Mouse (Mus musculus): ENCODE measurements around the gene Dync1li1.
"Not testable (repeated sequence)": the region's sequence is repeated elsewhere in the genome, so short reads cannot be mapped to it uniquely, and the experiment has no call there.

Dync1li1 gene

DNA sequence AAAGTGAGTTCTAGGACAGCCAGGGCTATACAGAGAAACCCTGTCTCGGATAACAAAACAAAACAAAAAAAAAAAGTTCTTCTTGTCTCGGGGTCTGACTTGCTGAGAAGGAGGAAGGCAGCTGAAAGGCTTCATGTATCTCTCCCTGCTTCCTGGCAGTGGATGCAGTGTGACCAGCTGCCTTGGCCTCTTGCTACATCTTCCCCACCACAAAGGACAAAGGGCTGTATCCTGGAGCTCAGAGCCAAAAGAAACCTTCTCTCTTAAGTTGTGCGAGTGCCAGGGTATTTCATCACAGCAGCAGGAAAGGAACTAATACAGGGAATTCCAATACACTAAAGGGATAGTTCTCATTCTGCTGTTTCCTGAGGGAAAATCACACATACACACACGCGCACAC, 10.0 kb upstream of the Dync1li1 start:
- peak in 1 of 2 experiments; percentile 45 for DNase-seq

- no peak for DNase-seq
Observed at GRCm38 (mm10) chr9:114679944-114680343, 8.6 kb upstream of the Dync1li1 start.

GRCm38 (mm10) chr9:114680531-114680930, 8.1 kb upstream of the Dync1li1 start:
- no peak for DNase-seq

DNA sequence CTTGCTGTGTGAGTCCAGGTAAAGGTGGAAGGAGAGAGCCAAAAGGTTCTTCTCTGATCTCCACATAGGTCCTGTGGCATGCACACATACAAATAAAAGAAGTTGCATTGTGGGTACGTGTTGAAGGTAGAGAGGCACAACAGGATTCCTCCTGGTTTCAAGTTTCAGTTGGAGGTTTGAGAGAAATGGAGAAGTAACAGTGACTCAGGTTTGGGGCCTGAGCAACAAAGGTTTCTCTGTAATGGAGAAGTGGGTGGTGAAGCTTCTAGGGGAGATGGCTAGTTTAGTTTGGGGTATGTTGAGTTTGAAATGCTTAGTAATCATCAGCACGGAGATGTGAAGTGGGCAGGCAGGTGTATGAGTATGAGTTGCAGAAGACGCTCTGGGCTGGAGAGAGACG, 6.4 kb upstream of the Dync1li1 start:
- DNase-seq: no peak

- DNase-seq: no peak
Observed at GRCm38 (mm10) chr9:114686245-114686644, 2.3 kb upstream of the Dync1li1 start.

- DNase-seq: no peak
Observed at GRCm38 (mm10) chr9:114687639-114688038, 951 bp upstream of the Dync1li1 start.

- peak in 1 of 2 experiments; percentile 62 for DNase-seq
Observed at GRCm38 (mm10) chr9:114688953-114689407, 390 bp downstream of the Dync1li1 start.

- DNase-seq: peak; percentile 23 to 29
Observed at GRCm38 (mm10) chr9:114690119-114690601, 1.6 kb downstream of the Dync1li1 start.

DNA sequence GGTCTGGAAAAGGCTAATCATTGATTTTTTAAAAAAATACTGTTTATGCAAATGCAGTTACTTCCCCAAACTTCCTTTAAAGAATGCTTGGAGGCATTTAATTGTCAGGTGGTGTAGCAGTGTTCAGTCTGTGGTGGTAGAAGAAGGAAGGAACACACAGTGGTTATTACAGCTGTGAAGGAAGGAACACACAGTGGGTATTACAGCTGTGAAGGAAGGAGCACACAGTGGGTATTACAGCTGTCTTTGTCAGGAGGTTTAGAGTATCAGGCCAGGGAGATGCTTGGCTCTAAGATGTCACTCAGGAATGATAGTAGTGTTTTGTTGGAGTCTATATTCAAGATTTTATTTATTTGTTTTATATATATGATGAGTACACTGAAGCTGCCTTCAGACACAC, 2.5 kb downstream of the Dync1li1 start:
- DNase-seq: no peak

DNA sequence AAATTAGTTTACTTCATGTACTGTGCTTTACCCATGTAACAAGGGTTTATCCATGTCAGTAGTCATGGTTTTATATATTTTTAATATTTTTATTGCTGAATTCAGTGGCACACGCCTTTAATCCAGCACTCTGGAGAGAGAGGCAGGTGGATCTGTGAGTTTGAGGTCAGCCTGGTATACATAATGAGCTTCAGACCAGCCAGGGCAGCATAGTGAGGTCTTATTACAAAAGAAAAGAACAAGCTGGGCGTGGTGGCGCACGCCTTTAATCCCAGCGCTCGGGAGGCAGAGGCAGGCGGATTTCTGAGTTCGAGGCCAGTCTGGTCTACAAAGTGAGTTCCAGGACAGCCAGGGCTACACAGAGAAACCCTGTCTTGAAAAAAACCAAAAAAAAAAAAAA, 7.1 kb downstream of the Dync1li1 start:
- not testable (repeated sequence) for DNase-seq

GRCm38 (mm10) chr9:114697072-114697471, 8.5 kb downstream of the Dync1li1 start:
- DNase-seq: no peak

DNA sequence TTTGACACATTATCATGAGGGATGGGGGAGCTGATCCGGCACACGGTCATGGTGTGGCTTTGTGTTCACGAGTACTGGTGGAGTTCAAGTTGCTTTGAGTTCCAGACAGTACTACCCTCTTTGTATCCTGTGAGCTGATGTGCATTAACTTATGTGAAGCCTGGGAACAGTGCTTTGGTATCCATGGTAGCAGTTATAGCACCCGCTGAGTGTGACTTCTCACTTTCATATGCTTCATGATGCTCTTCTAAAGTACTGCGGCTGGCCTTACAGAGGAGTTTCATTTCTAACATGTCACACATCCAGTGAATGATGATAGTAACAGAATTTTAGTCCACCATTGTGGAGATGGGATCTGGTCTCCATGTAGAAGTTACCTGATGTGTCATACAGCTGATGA, 9.3 kb downstream of the Dync1li1 start:
- DNase-seq: no peak

DNA sequence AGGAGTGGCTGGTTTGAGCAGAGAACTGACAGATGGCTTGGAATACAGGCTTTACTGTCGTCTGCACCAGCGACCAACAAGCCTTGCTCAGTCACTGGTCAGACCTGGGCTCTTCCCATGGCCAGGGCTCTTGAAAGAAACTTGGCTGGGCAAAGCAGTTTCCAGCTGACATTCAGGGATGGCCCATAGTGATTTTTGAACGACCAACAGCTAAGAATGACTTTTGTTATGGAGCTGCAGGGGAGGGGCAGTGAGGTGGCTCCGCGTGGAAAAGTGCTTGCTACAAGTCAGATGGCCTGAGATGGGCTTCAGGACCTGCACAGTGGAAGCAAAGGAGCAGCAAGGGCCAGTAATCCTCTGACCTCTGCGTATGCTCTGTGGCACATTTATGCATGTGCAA, 10.7 kb downstream of the Dync1li1 start:
- no peak for DNase-seq

GRCm38 (mm10) chr9:114699882-114700665, 11.5 kb downstream of the Dync1li1 start:
- no peak for DNase-seq

DNA sequence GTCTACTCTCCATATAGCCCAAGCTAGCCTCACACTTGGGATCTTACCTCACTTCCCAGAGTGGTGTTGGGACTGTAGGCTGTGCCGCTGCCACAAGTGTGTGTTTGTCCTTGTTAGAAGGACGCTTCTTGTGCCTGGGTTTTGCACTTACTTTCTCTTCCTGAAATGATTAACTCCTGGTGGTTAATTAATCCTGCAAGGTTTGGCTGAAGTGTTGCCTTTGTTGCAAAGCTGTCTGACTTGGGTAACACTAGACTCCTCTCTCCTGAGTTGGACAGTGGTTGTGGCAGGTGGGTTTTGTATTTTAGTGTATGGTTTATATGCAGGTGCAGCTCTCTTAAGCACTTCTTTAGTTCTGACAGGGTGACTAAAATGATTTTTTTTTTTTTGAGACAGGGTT, 12.4 kb downstream of the Dync1li1 start:
- DNase-seq: no peak

- DNase-seq: no peak
Observed at GRCm38 (mm10) chr9:114701921-114702320, 13.3 kb downstream of the Dync1li1 start.

DNA sequence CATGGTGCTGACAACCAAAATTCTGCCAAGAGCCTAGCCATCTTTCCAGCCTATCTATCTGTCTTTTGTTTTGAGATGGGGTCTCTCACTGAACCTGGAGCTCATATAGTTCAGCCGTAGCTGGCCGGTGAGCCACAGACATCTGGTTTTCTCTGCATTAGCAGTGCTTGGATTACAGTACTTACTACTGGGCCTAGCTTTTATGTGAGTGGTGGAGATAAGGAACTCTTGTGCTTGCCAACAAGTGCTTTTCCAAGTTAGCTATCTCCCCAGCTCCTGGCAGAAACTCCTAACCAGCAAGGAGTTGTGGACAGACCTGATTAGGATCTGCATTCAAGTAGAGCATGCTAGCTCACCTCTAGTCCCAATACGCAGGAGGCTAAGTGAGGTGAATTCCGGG, 19.2 kb downstream of the Dync1li1 start:
- no peak for DNase-seq

DNA sequence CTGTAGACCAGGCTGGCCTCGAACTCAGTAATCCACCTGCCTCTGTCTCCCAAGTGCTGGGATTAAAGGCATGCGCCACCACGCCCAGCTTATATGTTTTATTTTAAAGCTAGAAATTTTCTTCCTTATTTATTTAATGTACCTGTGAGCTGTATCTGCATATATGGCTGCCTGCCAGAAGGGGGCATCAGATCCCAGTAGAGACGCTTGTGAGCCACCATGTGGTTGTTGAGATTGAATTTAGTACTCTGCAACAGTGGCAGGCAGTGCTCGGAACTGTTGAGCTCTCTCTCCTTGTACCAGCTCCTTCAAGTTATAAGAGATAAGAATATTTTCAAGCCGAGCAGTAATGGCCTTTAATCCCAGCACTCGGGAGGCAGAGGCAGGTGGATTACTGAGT, 21.8 kb downstream of the Dync1li1 start:
- DNase-seq: peak in 1 of 2 experiments; percentile 34

DNA sequence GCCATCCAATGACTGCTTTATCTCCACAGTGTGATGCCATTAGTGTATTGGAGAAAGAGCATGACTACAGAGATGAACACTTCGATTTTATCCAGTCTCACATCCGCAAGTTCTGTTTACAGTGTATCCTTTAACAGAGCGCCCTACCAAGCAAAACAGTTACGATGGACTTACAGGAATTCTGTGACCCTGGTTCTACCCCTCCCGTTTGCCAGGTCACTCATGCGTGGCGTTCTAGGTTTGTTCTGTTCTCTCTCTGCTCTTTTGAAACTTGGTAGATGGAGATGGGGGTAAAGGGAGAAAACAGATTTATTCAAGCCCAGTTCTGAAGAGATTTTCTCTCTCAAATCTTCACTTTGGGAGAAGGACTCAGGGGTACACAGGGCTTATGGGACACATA, 24.9 kb downstream of the Dync1li1 start:
- DNase-seq: no peak

DNA sequence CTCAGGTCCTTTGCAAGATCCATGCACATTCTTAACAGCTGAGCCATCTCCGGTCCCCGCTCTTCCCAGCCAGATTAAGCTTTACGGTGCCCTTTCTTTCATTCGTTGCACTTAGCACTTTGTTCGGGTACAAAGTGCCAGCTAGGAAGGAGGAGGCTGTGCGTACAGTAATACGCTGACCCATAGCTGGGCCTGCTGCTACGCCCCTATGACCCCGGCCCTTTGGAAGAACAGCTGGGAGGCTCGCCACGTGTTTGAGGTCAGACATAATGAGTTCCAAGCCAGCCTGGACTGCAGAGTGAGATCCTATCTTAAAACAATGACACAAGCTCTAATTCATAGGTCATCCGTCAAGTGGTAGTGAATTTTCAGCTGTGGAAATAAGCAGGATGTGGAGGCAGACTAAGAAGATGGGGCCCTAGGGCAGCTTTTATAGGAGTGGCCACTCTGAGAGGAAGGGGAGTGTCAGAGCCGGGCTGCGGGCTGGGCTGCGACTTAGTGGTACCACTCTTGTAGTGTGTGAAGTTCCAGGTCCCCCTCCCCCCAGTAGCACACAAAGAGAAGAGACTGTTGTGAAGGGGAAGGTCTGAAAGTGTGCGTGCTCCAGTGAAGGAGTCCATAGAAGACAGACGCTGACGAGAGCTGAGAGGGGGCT, 28.2 kb downstream of the Dync1li1 start:
- DNase-seq: peak; percentile 25 to 59

- DNase-seq: peak in 1 of 2 experiments; percentile 58
Observed at GRCm38 (mm10) chr9:114727315-114727714, 38.7 kb downstream of the Dync1li1 start.

DNA sequence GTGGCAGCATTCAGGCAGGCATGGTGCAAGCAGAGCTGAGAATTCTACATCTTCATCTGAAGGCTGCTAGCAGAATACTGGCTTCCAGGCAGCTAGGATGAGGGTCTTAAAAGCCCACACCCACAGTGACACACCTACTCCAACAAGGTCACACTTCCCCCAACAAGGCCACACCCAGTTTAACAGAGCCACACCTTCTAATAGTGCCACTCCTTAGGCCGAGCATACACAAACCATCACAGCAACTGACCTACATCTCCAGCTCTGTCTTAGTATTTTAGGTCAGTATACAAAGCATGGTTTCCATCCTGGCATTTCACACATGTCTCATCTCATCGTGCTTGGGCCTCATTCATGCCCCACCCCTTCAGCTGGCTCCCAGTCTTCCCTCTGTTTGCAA, 39.8 kb downstream of the Dync1li1 start:
- not testable (repeated sequence) for DNase-seq

DNA sequence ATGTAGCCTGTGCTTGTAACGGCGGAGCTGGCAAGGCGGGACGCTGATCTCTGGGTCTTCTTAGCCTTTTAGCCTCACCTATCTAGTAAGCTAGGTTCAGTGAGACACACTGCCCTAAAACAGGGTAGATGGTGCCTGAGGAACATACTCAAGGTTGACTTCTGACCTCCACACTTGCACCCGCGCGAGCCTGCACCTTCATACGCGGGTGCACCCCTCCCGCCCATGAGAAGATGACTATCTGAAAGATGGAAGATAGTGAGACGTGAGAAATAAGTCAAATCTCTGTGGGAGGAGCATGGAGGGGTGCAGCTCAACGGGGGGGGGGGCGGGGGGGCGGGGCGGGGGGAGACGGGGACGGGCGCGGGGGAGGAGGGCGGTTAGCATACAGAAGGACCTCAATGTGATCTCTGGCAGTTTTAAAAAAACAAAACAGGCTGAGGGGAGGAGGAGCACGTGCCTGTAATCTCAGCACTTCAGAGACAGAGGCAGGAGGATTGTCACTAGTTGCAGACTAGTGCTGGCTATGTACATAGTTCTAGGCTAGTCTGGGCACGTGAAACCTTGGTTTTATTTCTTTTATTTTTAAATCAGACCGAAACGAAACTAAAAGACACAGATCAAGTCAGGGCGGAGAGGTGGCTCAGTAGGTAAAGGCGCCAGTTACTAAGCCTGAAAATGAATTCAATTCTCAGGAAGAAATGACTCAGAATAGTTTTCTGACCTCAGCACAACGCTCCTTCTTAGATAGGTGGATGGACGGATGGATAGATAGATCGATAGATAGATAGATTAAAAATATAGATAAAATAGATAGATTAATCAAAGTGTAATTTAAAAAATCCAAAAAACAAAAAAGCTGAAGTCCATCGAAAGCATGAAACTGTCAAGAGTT, 41.6 kb downstream of the Dync1li1 start:
- DNase-seq: no peak

Data from lung, postnatal 4 days (tissue).